Mouse (Mus musculus) heart, postnatal 0 days (tissue): ENCODE measurements around the gene Aoc2. TPM values are rescaled to one million over a fixed set of nuclear protein-coding genes. Genes with fewer than 3 reads are reported as not detected.

ENCODE experiments used
- ATAC-seq: fragments of 200-750 bp; cut with Nextera tagmentation; 2 replicates; pipeline ENCODE4 v1.8.0; 2017; ENCODE audit warnings: low read depth, moderate number of reproducible peaks, moderate library complexity; ENCODE audit not compliant: insufficient read depth
- DNase-seq: peaks from one replicate; pipeline ENCODE4 v3.0.0-alpha.2; 2016; ENCODE audit warnings: low spot score
- H3K27ac ChIP-seq: fragments of 300-500 bp; sonication (generic); 2 replicates; pipeline ENCODE4 v1.5.1; 2014; ENCODE audit warnings: low read depth, mild to moderate bottlenecking
- H3K27me3 ChIP-seq: fragments of 300-500 bp; sonication (generic); 2 replicates; pipeline ENCODE4 v1.6.1; 2014; ENCODE audit warnings: low read length, mixed read lengths; ENCODE audit not compliant: control insufficient read depth, insufficient read depth
- H3K36me3 ChIP-seq: fragments of 300-500 bp; sonication (generic); replicated peaks from 2 replicates; pipeline ENCODE4 v1.6.1; 2014; ENCODE audit warnings: low read length, mixed read lengths; ENCODE audit not compliant: control insufficient read depth, insufficient read depth
- H3K4me1 ChIP-seq: fragments of 300-500 bp; sonication (generic); 2 replicates; pipeline ENCODE4 v1.6.1; 2014; ENCODE audit warnings: antibody characterized with exemption; ENCODE audit not compliant: control insufficient read depth, insufficient read depth
- H3K4me2 ChIP-seq: fragments of 300-500 bp; sonication (generic); 2 replicates; pipeline ENCODE4 v1.6.1; 2014; ENCODE audit warnings: low read depth, mild to moderate bottlenecking, low read length, moderate library complexity
- H3K4me3 ChIP-seq: fragments of 300-500 bp; sonication (generic); 2 replicates; pipeline ENCODE4 v1.5.1; 2014; ENCODE audit warnings: low read depth, low read length
- H3K9ac ChIP-seq: fragments of 300-500 bp; sonication (generic); replicated peaks from 2 replicates; pipeline ENCODE4 v1.6.1; 2014; ENCODE audit warnings: low read depth, low read length, mixed read lengths
- H3K9me3 ChIP-seq: fragments of 300-500 bp; sonication (generic); replicated peaks from 2 replicates; pipeline ENCODE4 v1.6.1; 2016; ENCODE audit warnings: low read length; ENCODE audit not compliant: control insufficient read depth
- CTCF ChIP-seq: IDR thresholded peaks from 2 replicates; pipeline ENCODE4 v1.5.1; 2016; ENCODE audit warnings: antibody characterized with exemption, control low read depth, low read depth
- EP300 ChIP-seq: IDR thresholded peaks from 2 replicates; pipeline ENCODE4 v1.6.1; 2016; ENCODE audit warnings: antibody characterized with exemption, low read depth
- WGBS: fragments of 180-500 bp; shearing (Covaris S2); extraction: QIAGEN DNeasy Blood & Tissue Kit; methylation state at CpG from one replicate; pipeline ENCODE4 v1.1.7; 2014; 5-methylcytosine and 5-hydroxymethylcytosine counted together
- polyA plus RNA-seq: library from polyadenylated mRNA; unstranded; fragments of >200 nt; fragmentation: Nextera tagmentation; extraction: Ambion mirVana; gene quantifications from 2 replicates; pipeline ENCODE4 v1.2.1, GENCODE M21; 2015
- total RNA-seq: library from RNA; depleted of rRNA; stranded (reverse); fragments of >200 nt; gene quantifications from 2 replicates; pipeline ENCODE4 v1.2.3, GENCODE M21; 2014; ENCODE audit warnings: low replicate concordance

Aoc2 gene
- total and polyA plus RNA-seq, 2 experiments from 2014 or later: 0.30 to 1.8 TPM

GRCm38 (mm10) chr11:101355916-101356315 lies 31.1 kb downstream of the Aoc2 start:
- no peak for TF ChIP-seq EP300
- TF ChIP-seq CTCF: no peak
- Histone ChIP-seq H3K4me2 (no peak overlapping the region), H3K36me3 (no peaks in the 10 kb centered on the region), H3K4me3 (no peak overlapping the region), H3K4me1 (peaks cover 9% of the 10 kb centered on the region), H3K27ac (no peak overlapping the region), H3K9me3 (no peaks in the 10 kb centered on the region), H3K27me3 (no peaks in the 10 kb centered on the region), H3K9ac (no peak overlapping the region)
- WGBS: 81% methylated on average over 2 of the region's 2 CpGs
- DNase-seq: no peak
- ATAC-seq: no peak

GRCm38 (mm10) chr11:101357505-101358182 lies 32.8 kb downstream of the Aoc2 start:
- Histone ChIP-seq H3K4me1 (peaks cover 13% of the 10 kb centered on the region), H3K27ac (no peak overlapping the region), H3K4me3 (no peak overlapping the region), H3K36me3 (no peaks in the 10 kb centered on the region), H3K9me3 (no peaks in the 10 kb centered on the region), H3K9ac (no peak overlapping the region), H3K27me3 (no peaks in the 10 kb centered on the region), H3K4me2 (no peak overlapping the region)
- no peak for DNase-seq
- no peak for ATAC-seq
- 63% methylated on average over 3 of the region's 3 CpGs for WGBS
- TF ChIP-seq CTCF (no peak), EP300 (no peak)

- H3K4me1 ChIP-seq: peaks cover 13% of the 10 kb centered on the region
- TF ChIP-seq CTCF: no peak
- no peak for TF ChIP-seq EP300
- no peak overlapping the region for H3K9ac ChIP-seq
- H3K9me3 ChIP-seq: no peaks in the 10 kb centered on the region
- DNase-seq (no peak), ATAC-seq (no peak)
- H3K36me3 ChIP-seq: no peaks in the 10 kb centered on the region
- WGBS: 52% methylated on average over 9 of the region's 9 CpGs
- H3K4me3 ChIP-seq: no peak overlapping the region
- no peak overlapping the region for H3K4me2 ChIP-seq
- H3K27ac ChIP-seq: peak overlapping the region; percentile 87
- H3K27me3 ChIP-seq: no peaks in the 10 kb centered on the region
These were observed 34.9 kb downstream of the Aoc2 start for GRCm38 (mm10) chr11:101359776-101360175.

GRCm38 (mm10) chr11:101360651-101361113 lies 35.8 kb downstream of the Aoc2 start:
- DNase-seq (peak; percentile 57), ATAC-seq (peak; percentile 68)
- peak overlapping the region; percentile 87 for H3K27ac ChIP-seq
- H3K4me1 ChIP-seq: peaks cover 13% of the 10 kb centered on the region
- WGBS: 20% methylated on average over 3 of the region's 3 CpGs
- H3K9ac ChIP-seq: no peak overlapping the region
- TF ChIP-seq EP300 (peak; percentile 66; the same call in 1 of the 2 replicates), CTCF (no peak)
- no peaks in the 10 kb centered on the region for H3K36me3 ChIP-seq
- no peaks in the 10 kb centered on the region for H3K9me3 ChIP-seq
- no peak overlapping the region for H3K4me3 ChIP-seq
- H3K4me2 ChIP-seq: peak overlapping the region; percentile 9; the same call in 1 of the 2 replicates
- no peaks in the 10 kb centered on the region for H3K27me3 ChIP-seq

- H3K27ac ChIP-seq: no peak overlapping the region
- TF ChIP-seq CTCF (no peak), EP300 (no peak)
- no peak overlapping the region for H3K9ac ChIP-seq
- peaks cover 13% of the 10 kb centered on the region for H3K4me1 ChIP-seq
- WGBS: 17% methylated on average over 5 of the region's 5 CpGs
- H3K4me2 ChIP-seq: no peak overlapping the region
- DNase-seq: no peak
- no peaks in the 10 kb centered on the region for H3K9me3 ChIP-seq
- H3K27me3 ChIP-seq: no peaks in the 10 kb centered on the region
- no peak overlapping the region for H3K4me3 ChIP-seq
- no peak for ATAC-seq
- no peaks in the 10 kb centered on the region for H3K36me3 ChIP-seq
These were observed 39.7 kb downstream of the Aoc2 start for GRCm38 (mm10) chr11:101364531-101364931.
